13 mouse cellular contexts compared by ENCODE assay signal in the genomic region with DNA sequence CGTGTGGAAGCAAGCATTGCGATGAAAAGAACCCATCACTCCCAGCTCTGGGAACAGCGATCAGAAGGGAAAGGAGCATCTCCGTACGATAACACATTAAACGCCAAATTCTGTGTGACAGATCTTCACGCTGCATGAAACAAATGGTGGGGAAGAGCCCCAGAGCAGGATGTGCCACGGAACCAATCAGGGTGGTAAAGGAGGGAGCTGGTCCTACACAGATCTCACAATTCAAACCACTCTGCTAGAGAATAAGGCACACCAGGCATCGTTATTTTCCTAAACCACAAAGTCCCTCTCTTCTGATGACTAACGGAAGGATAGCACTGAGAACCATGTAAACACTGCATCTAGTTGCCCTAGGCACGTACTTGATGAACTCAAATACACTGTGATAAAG.
"Had no signal": no experiment of that assay in that cellular context is flagged by ENCODE, and none has a peak within 500 bp of the region (broad histone marks: within the 10 kb centered on the region; RNA-seq: fewer than 3 reads in every experiment).

No protein-coding gene starts in this region.

- H3K27me3 ChIP-seq: liver, embryonic 15.5 days had no signal

- DNase-seq: kidney, adult 8-10 months; kidney, postnatal 25 days; layer of hippocampus, adult 9-11 months; lung, adult 2 months; lung, postnatal 36 days; thymus, postnatal 4 days had no signal

- H3K9ac ChIP-seq: liver, embryonic 15.5 days had no signal

- ATAC-seq: inflammation-experienced regulatory T-cells, adult 6 months; intestine, postnatal 0 days; lung, postnatal 0 days had no signal

- H3K4me2 ChIP-seq: liver, embryonic 11.5 days; liver, embryonic 15.5 days had no signal

- H3K9me3 ChIP-seq: limb, embryonic 10.5 days; liver, embryonic 15.5 days had no signal

- H3K4me3 ChIP-seq: limb, embryonic 10.5 days; liver, embryonic 15.5 days had no signal

- H3K27ac ChIP-seq: limb, embryonic 10.5 days; liver, embryonic 15.5 days; stomach, postnatal 0 days had no signal

- H3K36me3 ChIP-seq: limb, embryonic 10.5 days; liver, embryonic 15.5 days had no signal

- H3K4me1 ChIP-seq: limb, embryonic 10.5 days; liver, embryonic 15.5 days had no signal
